Mouse (Mus musculus) ES-Bruce4 (cell line): ENCODE data around the gene 6030458C11Rik.

ENCODE experiments used
- CTCF ChIP-seq: IDR thresholded peaks from one replicate; pipeline ENCODE4 v1.8.1; 2011; ENCODE audit warnings: low read depth, low read length
- EP300 ChIP-seq: IDR thresholded peaks from 2 replicates; pipeline ENCODE4 v1.6.1; 2011; ENCODE audit warnings: low read depth, low read length; ENCODE audit not compliant: insufficient read depth
- POLR2A ChIP-seq: IDR thresholded peaks from one replicate; pipeline ENCODE4 v1.8.1; 2011; ENCODE audit warnings: low read length; ENCODE audit not compliant: insufficient read depth

DNA sequence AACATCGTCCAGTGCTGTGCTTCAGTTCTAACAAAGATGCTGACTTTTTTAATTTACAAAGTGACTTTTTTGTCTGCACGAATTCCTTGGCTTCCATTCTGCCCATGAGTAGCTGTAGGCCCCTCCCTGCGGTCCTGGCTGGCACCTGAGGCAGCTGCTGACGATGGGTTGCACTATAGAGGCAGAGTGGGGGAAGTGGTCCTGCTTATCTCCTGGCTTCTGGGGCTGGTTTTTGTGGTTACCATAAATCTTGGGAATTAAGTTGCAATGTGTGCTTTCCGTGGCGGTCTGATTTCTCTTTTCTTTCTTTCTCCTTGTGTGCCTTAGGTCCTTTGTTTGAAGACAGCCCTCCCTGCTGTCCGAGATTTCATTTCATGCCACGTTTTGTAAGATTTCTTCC is 42.8 kb upstream of the 6030458C11Rik start:
- TF ChIP-seq CTCF (no peak), POLR2A (no peak), EP300 (no peak)
